Mouse (Mus musculus): ENCODE data around the gene Nat8f5. TPM values are rescaled to one million over a fixed set of nuclear protein-coding genes. Genes with fewer than 3 reads are reported as not detected.
"Not testable (repeated sequence)": the region's sequence is repeated elsewhere in the genome, so short reads cannot be mapped to it uniquely, and the experiment has no call there.

The Nat8f5 gene
- polyA plus RNA-seq, 1 experiment from 2014 or later, result not detected

GRCm38 (mm10) chr6:85835104-85835503 is 14.3 kb upstream of the Nat8f5 start:
- not testable (repeated sequence) for DNase-seq; H3K27ac ChIP-seq; ATAC-seq (ENCODE audit: low read depth); H3K4me3 ChIP-seq (replicated peaks); H3K9ac ChIP-seq; H3K4me2 ChIP-seq; H3K9me3 ChIP-seq (replicated peaks); H3K27me3 ChIP-seq; H3K4me1 ChIP-seq (replicated peaks); H3K36me3 ChIP-seq
- 69% methylated on average over 1 of the region's 2 CpGs for WGBS (ENCODE audit: insufficient replicate concordance)

DNA sequence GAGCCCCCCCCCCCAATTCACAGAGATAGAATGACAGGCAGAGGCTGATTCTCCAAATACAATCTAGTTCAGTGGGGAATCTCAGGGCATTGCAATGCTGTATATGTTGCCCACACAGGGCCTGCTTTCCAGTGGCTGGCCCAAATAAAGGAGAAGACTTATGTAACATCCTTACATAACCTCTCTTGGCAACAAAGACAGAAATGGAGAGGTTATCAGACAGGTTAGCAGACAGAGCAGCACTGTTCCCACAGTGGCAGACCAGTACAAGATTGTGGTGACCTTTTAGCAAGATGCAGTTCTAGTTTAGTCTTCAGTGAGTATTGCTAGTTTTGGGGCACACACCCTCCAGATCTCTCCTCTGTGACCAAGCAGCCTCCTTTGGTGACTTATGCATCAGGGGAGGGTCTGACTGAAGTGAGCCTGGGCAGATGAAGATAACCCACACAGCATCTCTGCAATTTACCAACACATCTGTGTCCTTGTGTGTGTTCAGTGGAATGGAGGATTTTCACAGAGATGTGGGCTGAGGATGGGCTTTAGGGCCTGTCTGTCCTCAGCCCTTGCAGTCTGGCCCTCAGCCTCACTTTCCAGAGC is 13.8 kb upstream of the Nat8f5 start:
- not testable (repeated sequence) for H3K4me1 ChIP-seq (replicated peaks); H3K36me3 ChIP-seq; DNase-seq; ATAC-seq (ENCODE audit: low read depth); H3K27ac ChIP-seq; H3K27me3 ChIP-seq; H3K9me3 ChIP-seq (replicated peaks); H3K4me2 ChIP-seq; H3K9ac ChIP-seq; H3K4me3 ChIP-seq (replicated peaks)

GRCm38 (mm10) chr6:85831796-85832321 is 11.1 kb upstream of the Nat8f5 start, which contains the start of gene Nat8:
Gene Nat8 (minus strand): TSS chr6:85832082.
- ATAC-seq (ENCODE audit: low read depth), result no peak
- H3K27me3 ChIP-seq, result no peaks in the 10 kb centered on the region
- 58% methylated on average over 7 of the region's 7 CpGs for WGBS (ENCODE audit: insufficient replicate concordance)

GRCm38 (mm10) chr6:85829462-85829861 is 8.7 kb upstream of the Nat8f5 start:
- Histone ChIP-seq H3K4me2 (no peak overlapping the region), H3K9ac (no peak overlapping the region), H3K4me3 (replicated peaks) (no peak overlapping the region), H3K27me3 (no peaks in the 10 kb centered on the region), H3K27ac (no peak overlapping the region), H3K4me1 (replicated peaks) (no peaks in the 10 kb centered on the region), H3K36me3 (no peaks in the 10 kb centered on the region), H3K9me3 (replicated peaks) (no peaks in the 10 kb centered on the region)
- ATAC-seq (ENCODE audit: low read depth) (no peak), DNase-seq (no peak)
- WGBS (ENCODE audit: insufficient replicate concordance), result 33% methylated on average over 1 of the region's 1 CpGs

More at GRCm38 (mm10) chr6:85831796-85832321, 11.1 kb upstream of the Nat8f5 start, which contains the start of gene Nat8:
- no peak for DNase-seq
- no peaks in the 10 kb centered on the region for H3K36me3 ChIP-seq
- H3K9me3 ChIP-seq (replicated peaks), result no peaks in the 10 kb centered on the region
- H3K4me3 ChIP-seq (replicated peaks), result no peak within 1 kb of the TSS
- H3K4me1 ChIP-seq (replicated peaks), result no peaks in the 10 kb centered on the region
- no peak within 1 kb of the TSS for H3K4me2 ChIP-seq
- H3K27ac ChIP-seq, result no peak within 1 kb of the TSS
- no peak within 1 kb of the TSS for H3K9ac ChIP-seq

GRCm38 (mm10) chr6:85825886-85826285 is 5.1 kb upstream of the Nat8f5 start:
- ATAC-seq (ENCODE audit: low read depth), result no peak
- WGBS (ENCODE audit: insufficient replicate concordance), result 61% methylated on average over 2 of the region's 2 CpGs
- no peaks in the 10 kb centered on the region for H3K36me3 ChIP-seq

DNA sequence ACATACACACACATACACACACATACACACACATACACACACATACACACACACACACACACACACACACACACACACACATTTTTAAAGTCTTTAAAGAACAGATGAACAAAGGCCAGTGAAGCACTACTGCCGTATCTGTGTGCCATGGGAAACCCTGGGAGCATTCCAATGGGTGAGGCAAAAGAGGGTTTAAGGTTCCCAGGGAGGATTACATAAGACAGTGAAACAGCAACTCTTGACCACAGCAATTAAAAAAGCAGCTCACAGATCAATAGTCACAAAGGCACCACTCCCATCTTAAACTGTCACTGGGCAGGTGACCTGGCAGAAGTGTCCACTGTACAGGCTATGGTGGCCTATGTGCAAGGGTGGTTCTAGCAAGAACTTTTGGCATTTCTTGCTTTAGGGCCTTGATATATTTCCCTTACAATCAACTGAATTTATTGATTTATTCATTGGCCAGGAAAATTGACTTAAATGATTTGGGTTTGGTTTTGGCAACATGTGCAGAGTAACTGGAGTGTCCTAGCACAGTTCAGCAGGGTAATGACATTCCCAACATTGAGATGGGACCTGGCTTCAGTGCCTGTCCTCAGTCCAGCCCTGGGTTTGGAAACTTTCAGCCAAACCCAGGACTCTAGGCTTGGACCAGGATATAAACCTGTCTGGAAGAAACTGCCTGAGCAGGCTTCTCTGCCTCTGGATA is 2.8 kb upstream of the Nat8f5 start:
- no peaks in the 10 kb centered on the region for H3K4me1 ChIP-seq (replicated peaks)
- H3K4me3 ChIP-seq (replicated peaks), result no peak overlapping the region
- DNase-seq (no peak), ATAC-seq (ENCODE audit: low read depth) (no peak)
- H3K9me3 ChIP-seq (replicated peaks), result no peaks in the 10 kb centered on the region
- no peaks in the 10 kb centered on the region for H3K36me3 ChIP-seq
- 71% methylated on average over 1 of the region's 1 CpGs for WGBS (ENCODE audit: insufficient replicate concordance)
- H3K4me2 ChIP-seq, result no peak overlapping the region
- H3K27ac ChIP-seq, result no peak overlapping the region
- H3K9ac ChIP-seq, result no peak overlapping the region
- no peaks in the 10 kb centered on the region for H3K27me3 ChIP-seq

More at GRCm38 (mm10) chr6:85825886-85826285, 5.1 kb upstream of the Nat8f5 start:
- no peak for DNase-seq
- no peak overlapping the region for H3K4me2 ChIP-seq
- no peak overlapping the region for H3K27ac ChIP-seq
- H3K4me3 ChIP-seq (replicated peaks), result no peak overlapping the region
- no peak overlapping the region for H3K9ac ChIP-seq
- H3K4me1 ChIP-seq (replicated peaks), result no peaks in the 10 kb centered on the region
- H3K27me3 ChIP-seq, result no peaks in the 10 kb centered on the region
- H3K9me3 ChIP-seq (replicated peaks), result no peaks in the 10 kb centered on the region

DNA sequence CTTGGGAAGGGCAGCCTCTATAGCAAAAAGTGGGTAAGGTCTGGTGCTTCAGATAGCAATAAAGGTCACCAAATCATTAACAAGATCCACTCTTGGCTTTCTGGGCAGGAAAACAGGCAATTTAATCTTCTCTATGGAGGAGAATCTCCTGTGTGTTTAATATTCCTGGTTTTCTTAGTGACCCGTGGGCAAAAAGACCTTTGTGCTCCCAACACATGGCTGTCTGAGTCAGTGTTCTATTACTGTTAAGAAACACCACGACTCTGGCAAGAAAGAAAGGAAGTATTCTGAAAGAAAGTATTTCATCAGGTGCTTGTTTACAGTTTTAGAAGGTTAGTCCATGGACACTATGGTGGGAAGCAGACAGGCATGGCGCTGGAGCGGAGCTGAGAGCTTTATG is 1.5 kb upstream of the Nat8f5 start:
- no peaks in the 10 kb centered on the region for H3K4me1 ChIP-seq (replicated peaks)
- no peak for ATAC-seq (ENCODE audit: low read depth)
- no peak overlapping the region for H3K4me2 ChIP-seq
- H3K4me3 ChIP-seq (replicated peaks), result no peak overlapping the region
- no peaks in the 10 kb centered on the region for H3K36me3 ChIP-seq
- no peak overlapping the region for H3K27ac ChIP-seq
- no peaks in the 10 kb centered on the region for H3K27me3 ChIP-seq
- no peaks in the 10 kb centered on the region for H3K9me3 ChIP-seq (replicated peaks)
- 70% methylated on average over 4 of the region's 4 CpGs for WGBS (ENCODE audit: insufficient replicate concordance)
- H3K9ac ChIP-seq, result no peak overlapping the region
- DNase-seq, result no peak

DNA sequence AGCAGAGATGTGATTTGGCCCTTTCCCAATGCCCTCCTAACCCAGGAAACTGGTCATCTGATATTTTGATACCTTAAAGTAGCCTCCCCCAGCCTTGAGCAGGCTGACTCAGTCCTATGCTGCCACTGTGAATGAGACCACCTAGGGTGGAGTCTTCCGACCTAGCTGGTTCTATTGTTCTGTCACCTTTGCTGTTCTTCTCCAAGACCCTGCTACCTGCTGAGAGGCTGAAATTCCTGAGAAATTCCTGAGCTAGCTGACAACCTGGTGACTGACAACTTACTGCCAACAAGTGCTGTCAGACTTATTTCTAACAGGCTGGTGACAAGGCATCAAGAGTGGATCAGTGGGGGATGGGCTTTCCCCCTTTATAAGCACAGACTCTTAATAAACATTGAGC is 2.4 kb downstream of the Nat8f5 start:
- ATAC-seq (ENCODE audit: low read depth) (no peak), DNase-seq (no peak)
- no peak overlapping the region for H3K9ac ChIP-seq
- no peaks in the 10 kb centered on the region for H3K36me3 ChIP-seq
- H3K9me3 ChIP-seq (replicated peaks), result no peaks in the 10 kb centered on the region
- no peaks in the 10 kb centered on the region for H3K4me1 ChIP-seq (replicated peaks)
- H3K27me3 ChIP-seq, result no peaks in the 10 kb centered on the region
- H3K4me3 ChIP-seq (replicated peaks), result no peak overlapping the region
- WGBS (ENCODE audit: insufficient replicate concordance), result 50% methylated on average over 1 of the region's 1 CpGs
- H3K27ac ChIP-seq, result no peak overlapping the region
- no peak overlapping the region for H3K4me2 ChIP-seq

DNA sequence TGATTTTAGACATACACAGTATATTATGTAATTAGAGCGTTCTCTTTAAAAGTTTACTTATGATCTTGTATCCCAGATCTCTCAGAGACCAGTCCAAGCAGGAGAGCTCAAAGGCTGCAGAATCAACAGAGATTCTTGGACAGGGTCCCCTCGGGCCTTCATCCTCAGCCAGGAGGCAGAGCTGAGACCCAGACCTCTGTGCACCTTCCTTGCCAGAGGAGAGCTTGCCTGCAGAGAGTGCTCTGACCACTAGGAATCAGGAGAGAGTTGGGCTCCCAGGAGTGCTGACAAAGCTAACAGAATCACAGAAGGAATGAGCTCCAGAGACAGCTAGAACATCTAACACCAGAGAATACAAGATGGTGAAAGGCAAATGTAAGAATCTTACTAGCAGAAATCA is 7.4 kb downstream of the Nat8f5 start:
- DNase-seq, result no peak
- WGBS (ENCODE audit: insufficient replicate concordance), result 60% methylated on average over 2 of the region's 2 CpGs
- H3K4me3 ChIP-seq (replicated peaks), result no peak overlapping the region
- H3K27ac ChIP-seq, result no peak overlapping the region
- ATAC-seq (ENCODE audit: low read depth), result no peak
- H3K9me3 ChIP-seq (replicated peaks), result no peaks in the 10 kb centered on the region
- H3K9ac ChIP-seq, result no peak overlapping the region
- no peak overlapping the region for H3K4me2 ChIP-seq
- no peaks in the 10 kb centered on the region for H3K27me3 ChIP-seq
- H3K36me3 ChIP-seq, result no peaks in the 10 kb centered on the region
- H3K4me1 ChIP-seq (replicated peaks), result no peaks in the 10 kb centered on the region

DNA sequence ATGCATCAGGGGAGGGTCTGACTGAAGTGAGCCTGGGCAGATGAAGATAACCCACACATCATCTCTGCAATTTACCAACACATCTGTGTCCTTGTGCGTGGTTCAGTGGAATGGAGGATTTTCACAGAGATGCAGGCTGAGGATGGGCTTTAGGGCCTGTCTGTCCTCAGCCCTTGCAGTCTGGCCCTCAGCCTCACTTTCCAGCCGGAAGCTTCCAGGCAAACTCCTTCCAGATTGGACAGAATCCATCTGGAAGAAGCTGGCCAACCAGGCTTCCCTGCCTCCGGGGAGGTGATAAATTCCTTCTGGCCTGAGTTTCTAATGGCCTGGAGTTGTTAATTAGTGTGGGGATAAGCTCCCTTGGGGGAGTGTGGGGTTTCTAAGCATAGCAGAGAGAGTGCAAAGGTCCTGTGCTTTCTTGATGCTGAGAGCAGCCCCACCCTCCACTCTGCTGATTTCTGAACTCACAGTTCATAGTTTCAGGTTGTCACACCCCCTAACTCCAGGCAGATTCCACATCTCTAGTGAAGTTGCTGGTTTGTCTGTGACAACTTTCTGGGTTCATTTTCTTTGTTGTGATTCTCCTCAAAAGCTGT is 9.7 kb downstream of the Nat8f5 start:
- H3K27me3 ChIP-seq; H3K4me3 ChIP-seq (replicated peaks); DNase-seq; H3K4me1 ChIP-seq (replicated peaks); H3K9me3 ChIP-seq (replicated peaks); ATAC-seq (ENCODE audit: low read depth); H3K27ac ChIP-seq; H3K36me3 ChIP-seq; H3K9ac ChIP-seq; H3K4me2 ChIP-seq: not testable (repeated sequence)
- 41% methylated on average over 3 of the region's 3 CpGs for WGBS (ENCODE audit: insufficient replicate concordance)

DNA sequence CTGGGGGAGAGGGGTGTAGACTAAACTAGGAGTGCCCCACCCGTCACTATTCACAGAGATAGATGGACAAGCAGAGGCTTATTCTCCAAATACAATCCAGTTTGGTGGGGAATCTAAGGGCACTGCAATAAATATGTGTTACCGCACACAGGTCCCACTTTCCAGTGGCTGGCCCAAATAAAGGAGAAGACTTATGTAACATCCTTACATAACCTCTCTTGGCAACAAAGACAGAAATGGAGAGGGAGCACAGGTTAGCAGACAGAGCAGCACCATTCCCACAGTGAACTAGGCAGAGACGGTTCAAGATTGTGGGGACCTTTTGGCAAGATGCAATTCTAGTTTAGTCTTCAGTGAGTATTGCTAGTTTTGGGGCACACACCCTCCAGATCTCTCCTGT is 10.3 kb downstream of the Nat8f5 start:
- not testable (repeated sequence) for ATAC-seq (ENCODE audit: low read depth); H3K4me2 ChIP-seq; DNase-seq; H3K36me3 ChIP-seq; H3K9ac ChIP-seq; H3K4me3 ChIP-seq (replicated peaks); H3K4me1 ChIP-seq (replicated peaks); H3K27me3 ChIP-seq; H3K27ac ChIP-seq; H3K9me3 ChIP-seq (replicated peaks)
- WGBS (ENCODE audit: insufficient replicate concordance), result 57% methylated on average over 3 of the region's 3 CpGs

Data from liver, embryonic 13.5 days (tissue).